Mouse (Mus musculus): ENCODE measurements at regions not wholly inside any gene's neighbourhood (a gene's known extent, or its start where the extent isn't known, plus 50 kb on each side); places are given as distances from the start of the nearest gene placed in this dataset.

DNA sequence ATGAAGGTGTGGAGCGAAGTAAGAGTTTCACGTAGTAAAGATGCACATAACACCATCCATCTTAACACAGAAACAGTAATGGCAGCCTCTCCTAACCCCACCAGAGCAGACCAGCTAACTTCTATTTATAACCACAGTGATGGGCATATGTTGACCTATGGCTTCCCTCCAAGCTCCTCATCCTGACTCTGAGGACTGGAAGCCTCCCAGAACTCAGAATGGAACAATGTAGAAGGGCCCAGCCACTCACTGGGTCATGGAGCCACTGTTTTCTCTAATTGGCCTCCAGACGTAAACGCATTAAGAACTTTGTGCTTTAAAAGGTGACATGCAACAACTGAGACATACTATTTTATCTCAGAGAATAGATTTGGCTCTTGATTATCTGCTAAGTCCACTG lies 77.0 kb downstream of the Irs2 start:
- no peak for DNase-seq (ENCODE audit: low spot score)

DNA sequence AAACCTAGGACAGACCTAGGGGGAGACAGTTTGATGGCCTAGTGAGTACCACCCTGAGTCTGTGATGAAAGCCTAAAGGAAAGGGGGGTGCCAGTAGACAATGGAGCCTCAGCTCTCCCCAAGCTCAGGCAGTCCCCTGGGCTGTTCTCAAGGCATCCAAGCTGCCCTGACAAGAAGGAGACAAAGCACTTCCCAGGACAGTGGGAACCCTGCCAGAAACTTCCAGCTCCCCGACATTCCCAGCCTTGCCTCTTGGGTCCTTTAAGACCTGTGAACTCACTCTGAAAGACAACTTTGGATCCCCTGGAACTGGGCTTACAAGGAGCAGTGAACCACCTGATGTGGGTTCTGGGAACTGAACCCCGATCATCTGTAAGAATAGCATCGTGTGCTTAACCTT lies 79.4 kb downstream of the Irs2 start:
- DNase-seq (ENCODE audit: low spot score) = no peak

DNA sequence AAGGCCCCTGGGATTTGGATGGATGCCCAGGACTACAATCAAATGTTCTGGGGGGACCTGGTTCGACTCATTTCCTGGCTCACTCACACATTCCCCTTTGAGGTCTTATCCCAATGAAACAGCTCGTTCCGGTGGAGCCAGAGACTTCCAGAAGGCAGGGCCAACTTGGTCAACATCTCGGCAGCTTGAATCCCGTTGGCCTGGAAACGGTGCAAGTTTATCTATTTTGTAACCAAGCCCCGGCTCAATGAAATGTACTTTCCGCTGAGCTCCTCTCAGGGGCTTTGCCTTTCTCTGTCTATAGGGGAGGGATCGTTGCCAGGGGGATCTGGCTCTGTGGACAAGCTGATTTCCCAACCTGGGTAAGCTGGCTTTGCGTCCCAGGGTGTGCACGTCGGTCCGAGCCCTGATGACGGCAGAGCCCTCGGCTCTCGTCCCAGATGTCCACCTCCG lies 79.9 kb downstream of the Irs2 start:
- DNase-seq (ENCODE audit: low spot score) = no peak

DNA sequence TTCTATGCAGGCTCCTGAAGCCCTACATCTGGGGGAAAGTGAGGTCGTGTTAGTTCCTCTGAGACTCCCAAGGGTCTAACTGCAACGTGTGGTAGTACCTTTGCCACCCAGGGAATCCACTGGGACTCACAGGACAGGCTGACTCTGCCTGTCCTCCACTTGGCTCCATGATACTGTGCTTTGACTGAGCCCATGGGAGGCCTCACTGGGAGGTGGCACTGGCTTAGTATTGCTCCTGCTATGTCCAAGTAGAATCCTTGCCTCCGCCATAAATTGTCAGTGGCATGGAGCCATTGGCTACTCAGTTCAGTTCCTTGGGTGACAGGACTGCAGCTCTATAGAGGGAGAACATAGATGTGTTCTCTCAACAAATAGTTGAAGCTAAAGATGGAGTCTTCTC lies 81.1 kb downstream of the Irs2 start:
- DNase-seq (ENCODE audit: low spot score) = no peak

DNA sequence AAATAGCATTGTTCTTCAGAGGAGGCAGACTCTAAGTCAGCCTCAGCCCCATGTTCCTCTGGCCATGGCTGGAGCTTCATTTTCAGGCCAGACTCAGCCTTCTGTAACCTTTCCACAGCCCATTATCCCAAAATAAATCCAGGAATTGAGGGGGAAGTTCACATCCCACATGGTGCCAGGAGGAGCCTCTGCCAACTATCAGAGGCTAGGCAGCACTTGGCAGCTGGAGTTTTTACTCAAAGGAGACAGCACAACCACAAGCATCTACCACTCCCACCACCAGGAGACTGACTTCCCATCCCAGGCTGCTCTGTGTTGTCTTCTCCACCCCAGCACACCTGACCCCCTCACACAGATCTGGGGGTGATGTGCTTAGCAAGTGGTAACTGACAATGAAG lies 81.7 kb downstream of the Irs2 start:
- no peak for DNase-seq (ENCODE audit: low spot score)

DNA sequence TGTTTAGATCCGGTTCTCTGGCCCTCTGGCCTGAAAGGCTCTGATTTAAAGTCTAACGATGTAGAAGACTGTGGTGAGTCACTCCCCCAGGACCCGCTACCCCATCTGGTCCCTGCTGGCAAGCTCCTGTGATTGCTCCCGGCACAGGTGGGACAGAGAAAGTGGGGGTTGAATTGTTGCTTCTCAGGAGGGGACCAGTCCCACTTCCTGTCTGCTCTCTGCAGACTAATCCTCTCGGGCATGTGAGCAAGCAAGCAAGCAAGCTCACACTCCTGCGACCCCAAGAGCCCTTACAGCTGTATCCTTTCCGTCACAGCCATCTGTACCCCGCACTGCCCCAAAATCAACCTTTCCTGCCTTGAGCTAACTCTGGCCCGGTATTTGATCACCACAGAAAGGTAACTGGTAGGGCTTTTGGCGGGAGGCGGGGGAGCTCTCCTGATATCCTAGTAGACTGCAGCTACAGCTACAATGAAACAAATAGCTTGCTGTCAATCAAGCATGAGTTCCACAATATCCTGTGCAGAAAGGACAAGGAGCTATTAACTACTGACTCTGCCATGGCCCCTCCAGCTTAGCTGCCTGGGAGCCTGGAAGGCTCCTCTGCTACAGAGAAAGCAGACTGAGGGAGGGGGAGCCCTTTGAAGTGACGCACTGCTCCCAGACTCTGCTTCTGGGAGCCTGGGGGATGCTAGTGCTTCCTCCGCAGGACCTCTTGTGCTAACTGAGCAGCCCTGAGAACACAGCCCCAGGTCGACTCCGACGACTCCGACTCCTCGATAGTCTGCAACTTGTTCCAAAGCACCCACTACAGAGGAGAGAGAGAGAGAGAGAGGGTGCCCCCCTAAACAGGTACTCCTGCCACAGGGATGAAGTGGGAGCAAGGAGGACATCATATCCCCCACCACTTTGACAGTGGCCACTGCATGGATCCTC lies 82.4 kb downstream of the Irs2 start:
- DNase-seq (ENCODE audit: low spot score) = no peak

DNA sequence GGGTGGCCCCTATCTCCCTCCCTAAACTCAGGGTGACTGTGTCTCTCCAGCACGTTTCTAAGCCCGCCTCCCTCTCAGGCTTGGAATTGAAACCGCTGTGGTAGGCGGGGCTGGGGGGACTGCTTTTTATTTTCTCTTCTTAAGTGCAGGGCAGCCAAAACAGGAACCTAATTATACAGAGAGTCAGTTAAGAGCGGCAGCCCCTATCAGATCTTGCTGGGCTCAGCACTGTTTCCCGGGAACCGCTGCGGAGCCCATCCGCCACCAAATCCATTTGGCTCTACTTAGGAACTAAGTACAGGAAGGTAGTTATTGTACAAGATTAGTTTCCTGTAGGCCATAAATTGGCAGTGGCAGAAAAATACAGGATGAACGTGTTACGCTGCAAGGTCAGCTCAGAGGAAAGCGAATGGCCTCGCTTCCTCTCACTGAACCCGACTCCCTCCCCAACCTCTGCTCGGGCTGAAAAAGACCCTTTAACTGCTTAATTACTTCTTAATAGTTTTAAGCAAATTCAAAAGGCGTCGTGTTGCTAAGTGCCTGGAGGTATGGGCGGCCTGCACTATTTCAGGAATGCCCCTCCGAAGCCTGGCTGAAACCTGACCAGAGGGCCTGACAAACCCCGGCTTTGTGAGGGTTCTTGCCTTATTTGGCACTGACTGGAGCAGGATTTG lies 83.6 kb downstream of the Irs2 start:
- DNase-seq (ENCODE audit: low spot score) = peak; percentile 43

DNA sequence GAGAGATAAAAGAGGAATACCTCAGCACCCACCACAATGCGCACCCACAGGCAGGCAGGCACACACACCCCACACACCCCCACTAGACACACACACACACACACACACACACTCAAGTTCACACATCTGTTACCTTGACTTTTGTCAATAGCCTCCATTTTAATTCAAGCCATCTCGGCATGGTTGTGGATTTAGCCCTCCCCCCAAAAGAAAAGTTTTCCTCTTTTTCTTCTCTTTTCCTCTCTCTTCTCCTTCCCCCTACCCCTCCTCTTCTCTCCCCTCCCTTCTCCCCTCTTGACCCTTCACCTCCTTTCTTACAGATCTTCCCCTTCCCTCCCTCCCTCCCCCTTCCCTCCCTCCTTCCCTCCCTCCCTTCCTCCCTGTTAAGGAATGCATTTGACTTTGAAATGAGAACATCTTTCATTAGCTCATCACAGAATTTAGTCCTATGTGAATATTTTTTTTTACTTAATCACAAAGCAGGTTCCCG lies 84.2 kb downstream of the Irs2 start:
- no peak for DNase-seq (ENCODE audit: low spot score)

DNA sequence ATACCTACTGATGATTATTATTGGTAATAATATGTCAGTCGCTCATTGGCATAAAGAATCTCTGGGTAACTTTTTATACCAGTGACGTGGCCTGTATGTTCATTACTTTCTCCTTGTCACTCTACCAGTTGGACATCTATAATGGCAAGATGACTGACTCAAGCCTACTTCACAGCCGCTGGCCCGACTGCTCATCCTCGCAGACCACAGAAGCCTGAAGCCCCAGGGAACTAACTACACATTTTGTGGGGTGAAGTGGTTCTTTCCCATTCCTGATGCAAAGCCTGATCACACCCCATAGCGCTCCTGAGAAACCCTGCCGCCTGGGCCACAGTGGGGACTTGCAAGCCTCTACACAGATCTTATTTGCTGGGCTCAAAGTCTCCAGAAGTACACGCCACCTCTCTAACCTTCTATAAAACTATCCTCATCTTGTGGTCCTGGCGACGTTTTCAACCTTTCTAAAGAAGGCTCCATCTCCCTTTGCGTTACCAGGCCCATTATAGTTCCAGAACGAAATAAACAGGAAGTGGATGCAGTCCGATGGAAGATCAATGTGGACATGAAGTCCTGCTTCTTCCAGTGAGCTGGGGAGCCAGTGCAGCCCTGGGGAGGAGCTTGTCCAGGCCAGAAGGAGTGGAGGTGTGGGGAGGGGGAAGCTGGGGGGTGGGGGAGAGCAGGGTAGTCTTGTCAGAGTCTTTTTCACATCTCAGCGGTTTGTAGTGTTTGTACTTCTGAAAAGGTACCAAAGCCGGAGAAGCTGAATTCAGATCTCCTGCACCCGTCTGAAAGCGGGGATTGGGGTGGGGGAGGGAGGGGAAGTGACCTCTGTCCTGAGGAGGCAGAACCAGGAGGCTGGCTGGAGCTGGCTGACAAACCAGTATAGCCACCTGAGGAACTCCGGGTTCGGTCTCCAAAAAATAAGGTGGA lies 84.9 kb downstream of the Irs2 start:
- DNase-seq (ENCODE audit: low spot score) = no peak

DNA sequence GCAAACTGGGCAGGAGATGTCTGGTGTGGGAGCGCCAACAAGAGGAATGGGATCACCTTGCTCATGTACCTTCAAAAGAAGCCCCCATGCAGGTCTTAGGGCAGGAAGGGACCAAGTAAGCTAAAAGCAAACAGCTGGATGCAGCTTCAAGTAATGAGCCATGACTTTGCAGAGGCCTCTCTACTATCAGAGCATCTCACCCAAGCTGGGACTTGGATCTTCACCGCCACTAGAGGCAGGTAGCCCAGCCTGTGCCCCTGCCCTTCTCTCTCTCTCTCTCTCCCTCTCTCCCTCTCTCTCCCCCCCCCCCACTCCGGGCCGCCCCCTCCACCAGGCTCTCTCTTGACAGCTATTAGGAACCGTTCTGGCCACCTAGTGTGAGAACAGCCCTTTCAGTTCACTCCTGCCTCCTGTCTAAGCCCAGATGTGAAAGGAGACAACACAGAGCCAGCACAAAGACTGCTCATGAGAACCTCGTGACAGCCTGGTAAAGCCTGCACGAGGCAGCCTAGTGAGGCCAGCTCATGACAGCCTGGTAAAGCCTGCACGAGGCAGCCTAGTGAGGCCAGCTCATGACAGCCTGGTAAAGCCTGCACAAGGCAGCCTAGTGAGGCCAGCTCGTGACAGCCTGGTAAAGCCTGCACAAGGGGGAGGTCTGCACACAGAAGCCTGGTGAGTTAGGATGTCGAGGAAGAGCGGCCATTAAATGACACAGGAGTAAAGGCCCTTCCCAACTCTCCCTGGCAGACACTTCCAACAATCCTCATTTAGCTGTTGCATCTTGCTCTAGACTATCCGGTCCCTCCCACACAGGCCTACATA lies 85.8 kb downstream of the Irs2 start:
- DNase-seq (ENCODE audit: low spot score) = no peak

DNA sequence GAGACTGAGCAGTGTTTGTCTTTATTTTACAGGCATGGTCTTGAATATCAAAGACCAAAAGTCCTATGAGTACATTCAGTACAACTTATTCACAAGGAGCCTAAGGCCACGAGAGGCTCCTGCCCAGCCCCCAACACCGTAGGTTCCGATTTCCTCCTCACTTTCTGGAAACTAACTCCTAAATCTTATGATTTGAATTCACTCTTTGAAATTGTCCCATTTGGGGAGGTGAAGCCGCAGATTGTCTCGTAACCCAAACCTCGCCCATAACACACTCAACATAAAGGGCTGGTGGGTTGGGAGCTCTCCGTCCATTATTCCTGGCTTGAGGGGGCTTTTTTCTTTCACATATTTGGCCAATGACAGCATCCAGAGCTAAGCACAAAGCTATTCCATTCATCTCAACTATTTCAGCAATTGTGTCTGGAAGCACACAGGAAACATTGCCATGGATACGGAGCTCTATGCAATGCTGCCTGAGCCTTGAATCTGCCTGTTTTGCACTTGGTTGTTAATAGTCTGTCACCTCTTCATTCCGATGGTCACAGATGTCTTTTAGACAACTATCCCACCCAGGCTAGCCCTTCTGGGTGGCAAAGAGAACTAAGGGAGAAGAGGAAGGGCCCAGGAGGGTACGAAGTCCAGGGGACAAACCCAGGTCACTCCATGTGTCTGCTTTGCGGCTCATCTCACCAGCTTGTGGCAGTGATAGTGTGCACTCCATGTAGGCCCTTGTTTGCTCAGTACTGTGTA lies 86.6 kb downstream of the Irs2 start:
- no peak for DNase-seq (ENCODE audit: low spot score)

DNA sequence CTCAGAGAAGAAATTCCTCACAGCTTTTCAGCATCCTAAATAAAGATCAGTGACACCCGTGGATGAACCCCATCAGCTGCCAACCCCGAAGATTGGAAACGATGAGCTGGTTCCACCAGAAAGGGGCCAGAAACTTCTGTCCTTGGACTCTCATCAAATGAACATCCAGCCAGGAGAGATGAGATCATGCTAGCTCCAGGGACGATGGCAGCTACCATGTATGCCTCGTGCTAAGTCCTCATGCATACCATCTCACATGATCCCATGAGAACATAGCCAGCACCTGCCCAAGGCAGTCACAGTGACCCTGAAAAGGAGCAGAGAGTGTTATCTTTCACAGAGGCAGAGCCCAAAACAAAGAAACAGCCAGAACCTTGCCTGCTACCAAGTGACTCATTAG lies 88.6 kb downstream of the Irs2 start:
- DNase-seq (ENCODE audit: low spot score) = no peak

DNA sequence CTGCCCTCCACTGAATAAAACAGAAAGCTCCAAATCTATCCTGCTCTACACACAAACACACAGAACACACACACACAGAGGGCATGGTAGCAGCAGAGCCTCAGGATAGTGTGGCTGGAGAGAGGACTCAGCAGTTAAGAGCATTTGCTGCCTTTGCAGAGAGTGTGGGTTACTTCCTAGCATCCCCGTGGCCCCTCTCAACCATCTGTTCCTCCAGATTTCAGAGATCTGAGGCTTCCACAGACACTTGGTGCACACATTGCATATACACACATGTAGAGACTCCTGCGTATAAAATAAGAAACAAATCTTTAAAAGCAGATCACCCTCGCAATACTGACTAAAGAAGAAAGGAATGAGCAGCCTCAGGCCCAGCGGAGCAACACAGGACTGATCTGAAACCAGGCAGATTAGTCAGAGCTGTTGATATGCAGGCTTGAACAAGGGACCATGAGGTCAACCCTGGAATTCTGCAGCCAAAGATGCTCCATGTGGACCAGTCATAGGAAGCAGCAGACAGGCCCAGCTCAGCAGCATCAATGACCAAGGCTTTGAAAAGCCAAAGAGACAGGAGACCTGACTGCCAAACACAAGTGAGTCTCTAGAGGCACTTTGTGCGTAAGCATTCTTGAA lies 89.7 kb downstream of the Irs2 start:
- DNase-seq (ENCODE audit: low spot score) = no peak

DNA sequence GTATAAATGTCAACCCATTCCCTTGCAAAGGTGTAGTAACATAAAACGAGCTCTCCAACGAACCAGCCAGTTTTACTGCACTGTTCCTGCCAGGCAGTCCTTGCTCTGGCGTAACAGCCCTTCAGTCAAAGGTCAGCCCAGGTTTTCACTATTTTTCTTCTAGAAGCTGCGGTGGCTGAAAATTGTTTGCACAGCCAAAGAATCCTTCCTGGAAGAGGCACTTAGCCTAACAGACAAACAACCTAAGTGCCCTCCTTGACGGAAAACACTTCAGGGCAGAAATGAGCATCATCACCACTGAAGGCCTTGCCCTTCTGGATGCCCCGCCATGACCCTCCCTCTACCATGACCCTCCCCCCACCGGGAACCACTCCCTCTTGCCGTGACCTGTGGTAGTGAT lies 93.6 kb downstream of the Irs2 start:
- no peak for DNase-seq (ENCODE audit: low spot score)

DNA sequence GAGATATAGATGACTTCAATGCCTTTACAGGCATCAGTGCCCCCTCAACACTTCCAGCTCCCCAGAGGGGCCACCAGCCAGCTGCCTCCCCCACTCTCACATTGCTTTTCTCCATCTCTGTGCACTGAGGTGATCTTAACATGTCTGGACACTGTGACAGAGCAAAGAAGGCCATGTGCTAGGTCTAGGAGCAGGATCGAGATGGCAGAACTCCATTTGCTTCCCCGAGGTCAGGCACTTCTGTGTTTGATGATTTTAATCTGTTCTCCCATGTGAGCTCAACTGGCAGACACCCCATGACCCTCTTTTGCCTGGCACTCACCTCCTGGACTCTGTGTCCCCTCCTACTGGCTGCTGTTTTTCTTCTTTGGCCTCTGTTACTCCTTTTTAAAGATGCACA lies 95.8 kb downstream of the Irs2 start:
- DNase-seq (ENCODE audit: low spot score) = no peak

DNA sequence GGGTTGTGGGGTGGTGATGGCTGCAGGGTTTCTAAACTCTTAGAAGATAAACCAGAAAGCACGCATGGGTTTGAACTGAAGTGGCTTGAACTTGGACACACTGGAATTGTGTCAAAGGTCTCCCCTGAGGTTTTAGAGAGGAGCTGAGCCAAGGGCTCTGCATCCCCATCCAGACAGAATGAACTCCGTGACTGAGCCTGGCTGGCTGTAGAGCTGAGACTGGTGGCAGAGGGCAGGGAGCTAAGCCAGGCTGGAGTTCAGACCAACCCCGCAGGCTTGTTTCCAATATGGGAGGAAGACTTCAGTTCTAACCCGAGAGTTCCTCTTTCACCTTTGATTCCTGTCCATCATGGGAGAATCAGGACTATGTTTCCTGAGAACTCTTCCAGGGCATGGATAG lies 96.9 kb downstream of the Irs2 start:
- no peak for DNase-seq (ENCODE audit: low spot score)

DNA sequence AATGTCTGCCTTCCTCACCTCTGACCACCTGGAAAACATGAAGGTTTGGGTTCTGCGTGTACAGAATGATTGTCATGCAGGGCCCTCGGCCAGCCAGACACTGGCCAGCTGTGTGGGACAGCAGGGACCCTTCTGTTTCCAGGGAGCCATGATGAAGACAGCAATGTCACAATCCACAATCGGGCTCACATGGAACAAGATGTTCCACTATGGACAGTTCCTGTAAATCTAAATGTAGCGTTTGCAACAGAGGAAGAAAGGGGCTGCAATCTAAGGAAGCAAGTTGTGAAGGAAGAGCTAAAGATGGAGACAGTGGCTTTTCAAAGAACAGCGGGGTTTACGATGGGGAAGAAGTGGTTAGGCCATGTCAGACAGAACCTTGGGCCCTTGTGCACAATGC lies 97.3 kb downstream of the Irs2 start:
- no peak for DNase-seq (ENCODE audit: low spot score)

DNA sequence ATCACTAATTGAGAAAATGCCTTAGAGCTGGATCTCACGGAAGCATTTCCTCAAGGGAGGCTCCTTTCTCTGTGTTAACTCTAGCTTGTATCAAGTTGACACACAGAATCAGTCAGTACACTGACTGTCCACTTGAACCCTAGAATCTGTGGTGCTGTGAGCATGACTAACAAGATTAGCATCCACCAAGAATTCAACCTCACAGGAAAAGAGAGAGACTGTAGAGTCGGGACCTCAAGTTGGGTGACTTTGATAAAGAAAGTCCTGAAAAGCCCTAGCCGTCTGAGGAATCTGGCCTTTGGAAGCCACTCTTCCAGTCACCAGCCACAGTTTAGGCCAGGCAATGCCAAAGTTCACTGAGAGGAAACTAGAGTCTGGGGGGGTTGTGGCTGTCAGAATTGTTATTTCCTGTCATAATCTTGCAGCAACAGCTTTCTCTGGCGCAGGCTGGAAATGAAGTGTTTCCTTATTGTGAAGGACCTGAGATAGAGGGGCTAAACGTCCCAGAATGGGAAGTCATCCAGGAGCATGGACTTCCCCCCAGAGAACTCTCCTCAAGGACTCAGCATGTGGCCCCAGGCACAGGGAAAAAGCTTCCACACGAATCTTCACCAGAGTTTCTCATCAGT lies 97.9 kb downstream of the Irs2 start:
- DNase-seq (ENCODE audit: low spot score) = no peak

DNA sequence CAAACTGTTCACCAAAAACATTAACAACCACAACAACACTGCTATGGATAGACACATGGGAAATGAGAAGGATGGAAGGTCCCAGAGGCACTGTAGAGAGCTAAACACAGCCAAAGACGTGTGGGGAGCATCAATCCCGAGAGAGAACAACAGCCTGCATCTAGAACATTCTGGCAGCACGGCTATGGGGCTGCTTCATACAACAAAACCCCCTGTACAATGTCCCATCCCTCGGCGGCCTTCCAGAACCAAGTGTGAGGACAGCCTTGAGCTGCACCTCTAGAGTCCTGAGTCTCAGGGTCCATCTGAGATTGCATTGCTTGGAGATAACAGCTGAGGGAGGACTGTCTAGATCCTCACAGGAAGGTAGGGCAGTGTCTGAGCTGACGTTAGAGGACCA lies 99.1 kb downstream of the Irs2 start:
- no peak for DNase-seq (ENCODE audit: low spot score)

DNA sequence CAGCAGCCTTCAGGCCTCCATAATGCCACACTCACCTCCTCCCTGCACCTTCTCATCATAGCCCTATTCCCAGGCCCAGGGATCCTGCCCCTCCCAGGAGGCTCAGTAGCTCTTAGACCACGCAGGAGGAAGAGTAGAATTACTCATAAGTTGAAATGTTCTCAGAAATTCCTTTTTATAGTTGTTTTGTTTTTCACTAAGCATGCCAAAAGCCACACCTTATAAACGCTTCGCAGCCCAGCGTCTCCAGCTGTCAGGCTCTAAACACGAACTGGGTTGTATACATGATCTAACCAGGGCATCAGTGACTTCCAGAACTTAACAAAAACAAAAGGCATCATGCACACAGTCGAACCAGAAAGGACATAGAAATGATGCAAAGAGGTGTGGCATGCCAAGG lies 101.9 kb downstream of the Irs2 start:
- DNase-seq (ENCODE audit: low spot score) = no peak
